Mouse (Mus musculus): Measurements from ENCODE around the gene Sag.

Gene Sag

GRCm38 (mm10) chr1:87893414-87893813, 89.9 kb downstream of the Sag start:
- no peak for DNase-seq (ENCODE audit: low read depth, low spot score)

All from WW6 (cell line).